Mouse (Mus musculus) urinary bladder, postnatal 4 days (tissue): ENCODE measurements around the gene Ksr1.

Source experiments
- DNase-seq, 2 experiments: peaks; one replicate each; pipeline ENCODE4 v3.0.0; 2021 to 2022; ENCODE audit warnings: low spot score in 2 of 2

Ksr1 gene

DNA sequence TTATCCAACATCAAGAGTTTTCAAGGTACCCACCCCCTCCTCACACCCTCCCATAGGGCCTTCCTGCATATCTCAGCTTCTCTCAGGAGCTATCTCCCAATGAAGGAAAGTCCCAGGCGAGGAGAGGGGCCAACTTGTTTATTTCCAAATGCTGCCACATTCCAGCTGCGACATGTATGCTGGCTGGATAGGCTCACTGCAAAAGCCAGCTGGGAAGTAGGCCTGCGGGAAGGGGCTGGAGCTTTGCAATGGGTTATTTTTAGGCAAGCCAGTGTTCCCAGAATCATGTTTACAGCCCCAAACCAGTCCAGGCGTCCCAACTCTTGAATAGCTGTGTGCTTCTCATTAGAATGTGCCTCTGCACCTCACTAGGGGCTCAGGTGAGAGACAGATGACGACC, 51.5 kb downstream of the Ksr1 start:
- DNase-seq = peak in 1 of 2 experiments; percentile 58

DNA sequence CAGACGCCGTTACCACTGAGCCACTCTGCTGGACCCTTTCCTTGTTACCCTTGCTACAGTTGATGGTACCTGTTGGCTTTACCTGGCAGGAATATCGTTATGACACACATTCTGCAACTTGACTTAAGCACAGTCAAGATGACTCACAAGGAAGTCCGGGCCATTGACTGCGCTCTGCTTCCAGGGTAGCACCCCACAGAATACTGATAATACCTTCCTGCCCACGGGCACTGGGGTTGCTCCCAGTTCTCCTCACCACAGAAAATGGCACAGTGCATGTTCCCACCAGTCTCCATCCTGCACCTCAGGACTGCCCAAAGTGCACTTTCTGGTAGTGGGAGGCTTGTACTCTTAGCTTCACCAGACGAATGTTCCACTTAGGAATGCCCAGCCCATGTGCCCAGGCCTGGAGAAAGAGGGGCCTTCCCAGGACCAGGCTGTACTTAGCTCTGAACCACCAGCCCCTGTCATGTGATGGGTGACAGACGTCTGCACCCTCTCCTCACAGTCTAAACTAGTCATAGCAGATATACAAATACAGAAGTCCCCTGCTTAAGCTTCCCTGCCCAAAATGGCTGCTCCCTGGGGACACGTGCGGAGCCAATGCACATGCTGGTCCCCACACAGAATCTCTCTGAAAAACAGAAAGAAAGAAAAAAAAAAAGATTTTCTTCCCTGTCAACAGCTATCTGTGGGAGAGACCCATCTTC, 52.1 kb downstream of the Ksr1 start:
- no peak for DNase-seq

DNA sequence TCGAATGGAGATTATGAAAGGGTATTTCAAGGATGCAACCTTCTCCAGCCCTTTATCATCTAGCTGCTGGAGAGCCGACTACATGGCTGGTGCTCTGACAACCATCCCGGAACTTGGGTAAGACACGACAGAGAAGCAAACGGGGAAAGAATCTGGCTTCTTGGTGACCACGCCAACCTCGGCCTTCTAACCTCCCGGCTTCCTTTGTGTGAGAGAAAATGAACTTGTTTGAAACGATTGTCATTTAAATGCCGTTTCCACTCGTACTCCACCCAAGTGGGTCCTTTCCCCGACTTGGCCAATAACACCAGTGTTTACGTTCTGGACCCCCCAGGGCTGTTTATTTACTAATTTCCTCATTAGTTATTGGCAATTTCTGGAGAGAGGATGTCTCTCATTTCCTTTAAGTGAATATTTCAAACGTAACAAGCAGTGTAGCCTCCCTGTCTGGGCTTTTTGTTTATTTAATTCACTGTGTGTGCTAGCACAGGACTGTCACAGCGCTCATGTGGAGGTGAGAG, 52.8 kb downstream of the Ksr1 start:
- no peak for DNase-seq

DNA sequence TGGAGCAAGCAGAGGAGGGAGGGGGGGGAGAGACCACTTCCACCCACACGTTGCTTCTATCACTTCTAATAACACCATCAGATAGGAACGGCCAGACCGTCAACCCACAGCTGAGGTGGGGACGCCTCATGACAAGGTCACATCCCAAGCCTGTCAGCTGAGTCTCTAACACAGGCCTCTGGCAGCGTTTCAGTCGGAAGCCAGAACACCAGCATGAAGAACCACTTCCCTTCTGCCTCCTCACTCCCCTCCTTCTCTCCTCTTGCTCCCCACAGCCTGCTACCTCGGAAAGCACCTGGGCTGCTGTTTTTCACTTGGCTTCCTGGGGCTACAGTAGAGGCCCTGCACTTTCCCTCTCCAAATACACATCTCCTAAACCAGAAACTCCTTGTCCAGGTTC, 53.4 kb downstream of the Ksr1 start:
- DNase-seq = no peak

DNA sequence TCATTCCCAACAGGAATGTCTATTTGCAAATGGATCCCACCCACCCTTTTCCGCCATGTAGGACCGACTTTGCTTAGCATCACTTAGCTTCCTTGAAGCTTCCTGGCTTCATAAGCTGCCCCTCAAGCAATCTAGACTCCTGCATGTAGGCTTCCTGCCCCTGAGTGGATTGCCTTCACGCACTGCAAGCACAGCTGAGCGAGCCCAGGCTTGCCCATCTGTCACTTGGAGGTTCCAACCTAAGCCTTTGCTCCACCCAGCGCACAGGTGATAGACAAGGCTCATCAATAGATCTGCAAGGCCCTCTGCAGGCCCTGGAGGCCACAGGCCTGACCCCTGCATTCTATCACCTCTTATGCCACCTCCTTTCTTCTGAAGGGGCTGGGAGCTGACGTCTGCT, 54.0 kb downstream of the Ksr1 start:
- no peak for DNase-seq

DNA sequence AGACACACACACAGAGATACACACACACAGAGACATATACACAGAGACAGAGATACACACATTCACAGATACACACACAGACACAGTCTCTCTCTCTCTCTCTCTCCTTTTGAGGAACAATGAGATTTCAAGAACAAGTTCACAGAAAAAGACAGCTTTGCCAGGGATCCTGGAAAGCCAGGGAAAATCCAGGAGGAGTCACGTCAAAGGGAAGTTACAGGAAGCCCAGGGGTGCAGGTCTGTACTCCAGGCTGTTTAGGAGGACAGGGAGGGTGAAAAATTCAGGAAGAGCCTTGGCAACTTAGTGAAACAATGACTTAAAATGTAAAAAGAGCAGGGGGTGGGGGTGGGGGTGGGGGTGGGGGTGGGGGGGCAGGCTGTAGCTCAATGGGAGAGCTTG, 56.5 kb downstream of the Ksr1 start:
- no peak for DNase-seq

DNA sequence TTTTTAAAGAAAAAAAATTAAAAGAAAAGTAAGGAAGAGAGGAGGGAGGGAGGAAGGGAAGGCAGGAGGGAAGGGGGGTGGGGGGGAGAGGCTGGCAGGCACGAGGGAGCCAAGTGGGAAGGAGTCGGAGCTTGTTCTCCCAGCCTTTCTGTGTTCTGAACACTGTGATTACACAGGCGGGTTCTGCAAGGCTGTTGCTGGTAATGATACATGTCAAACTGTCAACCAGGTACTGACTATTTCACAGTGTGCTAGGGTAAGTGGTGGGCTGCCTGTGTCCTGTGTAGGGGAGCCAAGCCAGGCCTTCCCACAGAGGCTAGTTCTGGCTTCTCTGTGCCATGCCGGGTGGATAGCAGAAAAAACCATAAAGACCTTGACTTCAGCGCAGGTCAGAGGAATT, 57.2 kb downstream of the Ksr1 start:
- no peak for DNase-seq

DNA sequence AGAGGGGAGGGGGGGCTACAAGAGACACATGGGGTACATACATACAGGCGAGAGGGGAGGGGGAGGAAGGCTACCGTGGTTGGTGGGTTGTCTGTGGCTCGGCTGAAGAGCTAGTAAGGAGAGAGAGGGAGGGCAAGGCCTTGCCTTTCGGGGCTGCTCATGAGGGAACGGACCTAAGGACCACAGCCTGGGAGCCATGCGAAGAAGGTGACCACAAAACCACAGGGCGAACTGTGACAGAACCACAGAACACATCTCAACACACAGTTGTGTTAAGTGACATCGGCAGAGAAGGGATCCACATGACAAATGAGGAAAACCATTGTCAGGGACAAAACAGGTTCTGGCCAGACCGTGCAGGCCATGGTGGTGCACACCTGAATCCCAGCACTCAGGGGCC, 57.9 kb downstream of the Ksr1 start:
- DNase-seq = no peak

DNA sequence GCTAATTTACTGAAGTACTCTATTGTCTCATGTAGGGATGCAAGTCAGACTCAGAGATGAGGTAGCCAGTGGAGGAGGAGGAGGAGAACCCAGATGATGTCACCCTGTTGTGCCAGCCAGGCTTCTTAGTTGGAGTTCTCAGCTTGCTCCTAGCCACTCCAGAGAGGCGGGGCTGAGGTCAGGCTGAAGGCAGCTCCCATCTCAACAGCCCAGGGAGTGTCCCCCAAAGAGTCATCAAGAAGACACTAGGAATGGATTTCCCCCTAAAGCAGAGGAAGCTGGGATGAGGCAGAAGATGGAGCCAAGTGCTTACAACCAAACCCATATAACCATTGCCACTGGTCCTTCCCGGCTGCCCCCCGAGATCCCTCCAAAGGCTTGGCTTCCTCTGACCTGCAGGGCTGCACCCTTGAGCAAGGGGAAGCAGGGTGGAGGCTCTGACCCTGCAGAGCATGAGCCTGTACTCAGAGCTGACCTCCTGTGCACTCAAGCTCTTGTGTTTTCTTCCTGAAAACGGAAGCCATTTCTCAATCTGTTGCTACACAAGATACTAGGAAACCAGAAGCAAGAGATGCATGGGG, 58.4 kb downstream of the Ksr1 start:
- DNase-seq = no peak

DNA sequence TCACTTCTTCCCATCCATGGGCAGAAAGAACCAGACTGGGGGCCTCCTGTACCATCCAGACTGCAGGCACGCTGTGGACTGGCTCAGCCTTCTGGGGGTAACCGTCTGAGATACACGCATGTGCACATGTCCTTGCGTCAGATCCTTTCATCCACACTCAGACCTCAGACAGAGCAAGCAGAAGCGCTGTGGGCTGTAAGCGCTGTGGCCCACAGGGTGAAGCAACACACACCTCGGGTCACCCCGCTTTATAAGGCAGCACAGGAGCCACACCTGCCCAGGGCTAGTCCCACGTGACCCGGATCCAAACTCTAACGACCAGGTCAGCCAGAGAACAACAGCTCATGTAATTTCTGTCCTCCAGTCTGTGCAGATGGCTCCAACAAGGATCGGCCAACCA, 59.4 kb downstream of the Ksr1 start:
- no peak for DNase-seq

DNA sequence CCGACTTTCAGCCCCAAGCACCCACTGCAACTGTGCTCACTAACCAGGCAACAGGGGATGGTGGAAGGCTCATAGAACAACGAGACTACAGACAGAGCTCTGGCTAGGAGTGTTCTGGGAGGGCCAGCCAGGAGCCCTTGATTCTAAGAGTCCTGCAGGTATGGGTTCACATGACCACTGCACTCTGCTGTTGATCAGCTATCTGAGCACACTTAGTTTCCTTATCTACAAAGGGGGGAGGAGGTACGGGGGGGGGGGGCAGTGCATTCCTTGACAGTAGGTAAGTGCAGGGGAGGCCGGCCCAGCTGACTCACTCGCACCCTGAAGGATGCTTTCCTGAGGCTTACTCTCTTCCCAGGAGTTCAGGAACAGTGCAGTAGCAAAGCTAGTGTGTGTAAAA, 61.1 kb downstream of the Ksr1 start:
- DNase-seq = no peak

DNA sequence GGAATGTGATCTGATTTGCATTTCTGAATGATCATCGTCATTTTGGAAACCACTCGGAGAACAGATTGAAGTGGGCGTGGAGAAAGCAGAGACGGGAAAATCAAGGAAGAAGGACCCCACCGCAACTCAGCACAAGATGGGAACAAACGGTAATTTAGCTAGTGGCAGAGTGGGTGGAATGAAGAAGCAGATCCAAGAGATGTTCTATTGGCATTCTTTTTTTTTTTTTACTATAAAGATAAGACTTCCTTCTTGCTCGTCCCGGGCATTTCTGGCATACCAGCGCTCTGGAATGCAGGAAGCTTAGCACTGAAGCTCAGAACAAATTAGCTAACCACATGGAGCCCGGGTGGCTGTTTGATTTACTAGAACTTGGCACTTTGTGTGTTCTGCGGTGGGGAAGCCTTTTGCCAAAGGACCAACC, 63.2 kb downstream of the Ksr1 start:
- no peak for DNase-seq

DNA sequence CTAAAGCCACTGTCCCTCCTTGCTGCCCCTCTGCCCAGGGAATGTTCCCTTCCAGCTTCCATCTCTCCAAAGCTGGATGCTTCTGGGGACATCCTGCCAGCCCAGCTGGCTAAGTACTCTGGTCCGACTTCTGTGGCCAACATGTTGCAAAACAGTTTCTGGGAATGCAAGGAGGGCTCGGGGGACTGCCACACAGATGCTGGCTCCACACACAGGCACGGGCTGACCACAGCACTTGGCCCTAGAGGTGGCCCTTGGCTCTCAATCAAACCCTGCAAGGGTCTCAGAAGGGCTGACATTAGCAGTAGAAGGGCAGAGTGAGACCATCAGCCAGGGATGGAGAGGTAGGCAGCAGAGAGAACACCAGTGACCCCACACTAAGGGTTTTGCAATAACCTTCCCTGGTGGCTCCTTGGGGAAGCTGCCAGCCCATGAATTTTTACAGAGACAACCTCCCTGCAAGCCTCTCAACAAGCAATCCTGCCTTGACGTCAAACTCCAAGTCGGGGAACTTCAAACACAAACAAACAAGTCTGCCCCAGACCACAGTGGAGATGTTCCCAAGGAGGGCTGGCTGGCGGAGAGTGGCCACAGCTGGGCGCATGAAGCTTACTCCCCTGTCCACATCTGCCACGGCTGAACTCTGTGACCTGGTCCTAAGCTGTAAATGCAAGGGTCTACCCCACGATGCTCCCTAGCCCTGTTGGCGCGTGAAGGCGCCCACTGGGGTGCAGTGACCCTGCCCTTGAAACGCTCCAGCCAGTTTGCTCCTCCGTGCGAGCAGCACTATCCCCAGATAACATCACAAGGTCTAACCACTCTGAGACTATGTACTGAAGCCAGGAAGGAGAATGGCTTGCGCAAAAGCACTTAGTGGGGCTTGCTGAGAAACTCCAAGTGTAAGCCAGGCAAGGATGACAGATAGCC, 65.0 kb downstream of the Ksr1 start:
- no peak for DNase-seq

DNA sequence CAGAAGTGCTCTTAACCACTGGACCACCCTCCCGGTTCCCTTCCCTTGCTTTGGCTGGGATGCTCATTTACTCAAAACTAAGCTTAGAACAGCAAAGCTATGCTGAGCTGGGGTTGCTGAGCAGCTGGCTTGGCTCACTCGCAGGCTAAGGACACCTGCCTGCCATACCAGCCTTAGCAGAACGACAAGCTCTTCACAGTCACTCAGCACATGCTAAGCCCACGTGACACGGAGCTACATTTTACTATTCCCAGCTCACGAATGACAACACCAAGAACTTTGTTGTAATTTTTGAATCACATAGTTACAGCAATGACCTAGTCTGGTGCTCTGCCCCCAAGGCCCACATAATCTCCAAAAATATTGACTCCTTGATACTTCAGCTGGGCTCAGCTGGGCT, 66.1 kb downstream of the Ksr1 start:
- no peak for DNase-seq

DNA sequence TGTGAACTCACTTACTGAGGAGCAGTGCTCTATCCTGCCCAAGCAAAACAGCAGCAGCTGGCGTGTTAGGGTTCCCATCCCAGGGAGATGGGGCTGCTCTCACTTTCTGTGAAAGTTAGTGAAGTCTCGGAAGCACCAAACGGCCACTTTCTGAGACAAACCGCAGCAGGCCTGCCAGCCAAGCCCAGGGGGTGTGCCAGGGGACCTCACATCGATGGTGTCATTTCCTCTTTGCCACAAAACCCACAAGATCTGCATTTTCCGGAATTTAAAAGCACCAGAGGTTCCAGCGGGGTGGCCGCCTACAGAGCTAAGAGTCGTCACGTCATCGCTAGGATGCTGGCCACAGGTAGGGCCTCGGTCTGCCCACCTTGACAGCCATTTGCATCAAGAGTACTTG, 69.7 kb downstream of the Ksr1 start:
- DNase-seq = no peak

DNA sequence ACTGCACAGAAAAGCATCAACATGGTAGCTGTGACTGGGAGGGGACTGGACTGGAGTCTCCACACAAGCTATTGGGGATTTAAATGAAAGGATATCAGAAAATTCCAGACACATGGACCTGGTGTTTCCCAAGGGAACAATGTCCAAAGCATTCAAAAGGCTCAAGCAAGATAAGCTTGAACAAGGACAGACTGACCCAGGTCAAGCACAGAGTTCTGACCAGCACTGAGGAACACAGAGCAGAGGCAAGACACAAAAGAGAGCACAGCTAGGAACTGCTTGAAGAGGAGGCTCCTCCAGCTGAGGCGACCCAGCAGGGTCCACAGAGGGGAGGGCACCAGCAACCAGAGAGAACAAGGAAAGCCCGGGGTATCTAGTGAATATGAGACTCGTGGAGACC, 71.2 kb downstream of the Ksr1 start:
- no peak for DNase-seq

DNA sequence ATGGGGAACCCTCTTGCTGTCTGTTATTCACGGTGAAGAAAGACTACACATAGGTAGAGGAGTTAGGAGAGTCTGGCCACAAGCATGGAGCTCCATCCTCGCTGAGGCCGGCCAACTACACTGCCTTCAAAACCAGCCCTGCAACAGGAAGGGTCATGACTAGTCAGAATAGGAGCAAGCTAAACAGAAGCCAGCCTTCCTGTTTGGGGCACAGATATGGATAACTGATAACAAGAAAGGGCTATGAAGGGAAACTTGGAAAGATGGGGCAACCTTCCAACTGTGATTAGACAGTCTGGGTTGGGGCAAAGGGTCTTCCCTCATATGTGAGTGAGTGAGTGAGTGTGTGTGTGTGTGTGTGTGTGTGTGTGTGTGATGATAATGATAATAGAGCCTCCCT, 71.6 kb downstream of the Ksr1 start:
- DNase-seq = no peak

DNA sequence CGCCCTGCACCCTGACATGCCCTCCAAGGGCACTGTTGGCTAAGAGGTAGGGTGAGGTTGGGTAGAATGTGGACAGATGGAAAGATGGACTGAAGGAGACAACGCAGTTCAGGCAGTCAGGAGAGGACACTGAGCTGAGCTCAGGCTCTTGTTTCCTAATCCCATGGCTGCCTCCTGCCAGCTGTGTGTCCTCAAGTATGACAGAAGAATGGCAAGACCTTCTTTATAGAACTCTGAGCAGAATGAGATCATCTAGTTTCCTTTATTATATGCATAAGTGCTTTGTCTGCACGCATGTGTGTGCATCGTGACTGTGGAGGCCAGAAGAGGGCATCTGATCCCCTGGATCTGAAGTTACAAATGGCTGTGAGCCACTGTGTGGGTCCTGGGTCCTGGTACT, 72.6 kb downstream of the Ksr1 start:
- no peak for DNase-seq

DNA sequence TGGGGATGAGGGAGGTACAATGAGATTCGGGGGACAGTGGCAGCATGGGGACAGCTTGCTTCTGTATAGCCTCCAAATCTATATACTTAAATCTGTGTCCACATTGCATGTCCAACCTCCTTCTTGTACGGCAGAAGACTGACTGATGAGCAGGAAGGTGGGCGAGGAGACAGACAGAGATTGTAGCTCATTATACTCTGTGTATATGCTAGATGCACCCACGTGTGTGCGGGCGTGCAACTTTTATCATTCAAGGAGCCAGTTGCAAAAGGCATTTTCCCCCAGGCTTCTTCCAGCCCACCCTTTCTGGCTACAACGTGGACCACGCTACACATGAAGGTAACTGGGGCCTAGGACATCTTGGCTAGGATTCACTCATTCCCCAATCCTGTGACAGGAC, 74.1 kb downstream of the Ksr1 start:
- no peak for DNase-seq

DNA sequence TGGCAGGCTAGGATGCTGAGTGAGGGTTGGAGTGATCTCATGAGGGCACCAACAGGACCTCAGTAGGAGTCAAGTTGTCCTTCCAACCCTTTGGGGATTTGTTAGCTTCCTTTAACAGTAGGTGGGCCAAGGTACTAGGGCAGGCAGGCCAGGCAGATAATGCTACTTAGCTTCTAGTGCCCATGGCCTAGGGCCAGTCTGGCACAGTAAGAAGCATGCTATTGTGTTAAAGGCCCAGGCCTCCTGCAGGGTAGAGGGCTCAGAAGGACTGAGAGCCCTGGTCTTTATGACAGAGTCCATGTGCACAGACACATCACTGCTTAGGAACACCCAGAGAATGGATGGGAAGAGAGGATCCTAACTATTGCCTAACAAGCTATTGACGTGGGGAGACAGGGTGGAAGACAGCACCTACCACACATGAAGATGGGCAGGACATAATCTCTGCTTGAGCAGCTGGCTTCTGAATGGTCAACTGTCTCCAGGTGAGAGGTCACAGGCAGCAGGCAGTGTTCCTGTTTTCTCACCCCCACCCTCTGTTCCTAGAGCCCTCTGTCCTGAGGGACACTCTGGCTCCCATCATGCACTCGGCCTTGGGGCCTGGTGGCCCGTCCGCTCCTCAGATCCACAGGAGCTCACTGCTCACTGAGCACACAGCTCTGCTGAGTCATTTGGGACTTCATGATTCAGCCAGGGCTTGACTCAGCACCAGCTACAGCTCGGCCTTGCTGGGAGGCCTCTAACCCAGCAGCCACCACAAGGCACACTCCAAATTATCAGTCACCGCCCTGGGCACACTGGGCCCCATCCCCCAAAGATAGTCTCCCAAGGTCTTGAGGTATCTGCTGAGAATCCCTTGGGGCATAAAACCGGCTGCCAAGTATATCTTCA, 74.9 kb downstream of the Ksr1 start:
- no peak for DNase-seq

DNA sequence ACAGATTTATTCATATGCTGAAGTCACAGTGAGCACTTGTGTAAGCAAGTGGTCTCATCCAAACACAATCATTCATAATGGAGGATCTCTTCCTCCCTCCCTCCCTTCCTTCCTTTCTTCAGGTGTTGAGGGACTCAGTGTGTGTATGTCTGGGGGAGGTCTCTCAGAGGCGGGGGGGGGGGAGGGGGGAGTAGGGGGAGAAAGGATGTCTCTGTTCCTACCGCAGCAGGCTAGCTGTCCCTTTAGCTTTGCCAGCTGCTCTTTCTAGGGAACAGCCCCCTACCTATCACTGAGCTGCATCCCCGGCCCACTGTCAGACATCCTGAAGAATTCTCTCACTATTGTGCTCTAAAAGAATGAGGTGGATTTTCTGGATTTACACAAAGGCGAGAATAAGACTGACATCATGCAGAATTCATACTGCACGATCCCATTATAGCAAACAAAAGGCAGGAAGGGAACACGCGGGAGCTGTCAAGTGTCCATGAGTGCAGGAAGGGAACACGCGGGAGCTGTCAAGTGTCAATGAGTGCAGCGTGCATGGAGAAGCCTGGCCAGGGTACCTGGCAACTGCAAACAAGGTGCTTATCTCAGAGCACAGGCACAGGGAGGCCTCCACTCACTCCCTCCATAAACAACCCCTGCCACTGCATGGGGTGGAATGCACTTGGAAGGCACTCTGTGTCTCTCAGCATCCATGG, 76.6 kb downstream of the Ksr1 start:
- no peak for DNase-seq
